Mouse (Mus musculus) embryo, embryonic 10.5 days (tissue): ENCODE measurements around the gene Fgfr2.

Experiments used
- DNase-seq: peaks from one replicate; pipeline ENCODE4 v3.0.0-alpha.2; 2015; ENCODE audit warnings: low spot score

Fgfr2 gene

DNA sequence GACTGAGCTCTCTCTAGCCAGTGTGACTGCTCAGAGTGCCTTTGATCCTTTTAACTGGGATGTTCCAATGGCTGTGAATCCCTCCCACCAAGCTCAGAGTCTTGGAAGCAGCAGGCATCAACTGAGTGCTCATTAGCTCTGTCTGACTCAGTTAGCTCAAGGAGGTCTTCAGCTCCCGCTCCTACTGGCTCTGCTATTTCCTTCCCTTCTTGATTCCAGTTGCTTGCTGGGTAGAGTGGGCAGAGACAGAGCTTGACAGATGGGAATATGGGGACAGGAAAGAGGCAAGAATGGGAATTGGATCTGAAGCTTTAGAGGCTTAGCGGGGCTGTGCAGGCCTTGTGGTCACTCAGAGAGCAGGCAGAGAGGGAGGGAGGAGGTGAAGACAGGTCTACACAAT, 948.9 kb downstream of the Fgfr2 start:
- no peak for DNase-seq

DNA sequence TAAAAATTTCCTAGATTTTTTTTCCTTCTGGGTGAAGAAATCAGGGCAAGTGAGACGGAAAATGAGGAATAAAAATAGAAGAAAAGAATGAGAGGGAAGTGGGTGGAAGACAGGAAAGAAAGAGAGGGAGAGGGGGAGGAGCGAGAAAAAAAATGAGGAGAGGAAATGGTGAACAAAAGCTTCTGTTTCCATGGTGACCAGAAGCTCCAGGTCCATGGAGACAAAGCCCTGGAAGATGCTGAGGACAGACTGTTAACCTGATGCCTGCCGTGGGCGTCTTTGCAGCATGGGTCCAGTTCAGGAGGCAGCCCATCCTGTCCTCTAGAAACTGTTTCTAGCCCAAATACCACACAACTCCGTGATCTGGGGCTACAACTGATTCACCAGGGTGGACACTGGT, 950.9 kb downstream of the Fgfr2 start:
- no peak for DNase-seq

DNA sequence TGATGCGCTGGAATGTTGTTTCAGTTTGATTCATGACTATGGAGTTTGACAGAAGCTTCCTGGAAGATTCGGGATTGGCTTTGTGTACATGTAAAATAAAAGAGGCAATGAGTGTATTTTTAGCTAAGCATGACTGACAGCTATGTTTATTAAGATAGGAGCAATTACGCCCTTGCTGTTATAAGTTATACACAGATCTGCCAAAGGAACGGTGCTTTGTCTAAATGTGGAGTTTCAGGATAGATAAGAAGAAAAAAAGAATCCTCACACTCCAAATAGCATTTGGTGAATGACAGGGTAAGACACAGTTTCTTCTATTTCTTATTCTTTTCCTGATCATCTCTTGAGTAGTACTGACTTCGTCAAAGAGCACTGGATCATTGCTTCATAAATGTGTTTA, 951.4 kb downstream of the Fgfr2 start:
- no peak for DNase-seq

DNA sequence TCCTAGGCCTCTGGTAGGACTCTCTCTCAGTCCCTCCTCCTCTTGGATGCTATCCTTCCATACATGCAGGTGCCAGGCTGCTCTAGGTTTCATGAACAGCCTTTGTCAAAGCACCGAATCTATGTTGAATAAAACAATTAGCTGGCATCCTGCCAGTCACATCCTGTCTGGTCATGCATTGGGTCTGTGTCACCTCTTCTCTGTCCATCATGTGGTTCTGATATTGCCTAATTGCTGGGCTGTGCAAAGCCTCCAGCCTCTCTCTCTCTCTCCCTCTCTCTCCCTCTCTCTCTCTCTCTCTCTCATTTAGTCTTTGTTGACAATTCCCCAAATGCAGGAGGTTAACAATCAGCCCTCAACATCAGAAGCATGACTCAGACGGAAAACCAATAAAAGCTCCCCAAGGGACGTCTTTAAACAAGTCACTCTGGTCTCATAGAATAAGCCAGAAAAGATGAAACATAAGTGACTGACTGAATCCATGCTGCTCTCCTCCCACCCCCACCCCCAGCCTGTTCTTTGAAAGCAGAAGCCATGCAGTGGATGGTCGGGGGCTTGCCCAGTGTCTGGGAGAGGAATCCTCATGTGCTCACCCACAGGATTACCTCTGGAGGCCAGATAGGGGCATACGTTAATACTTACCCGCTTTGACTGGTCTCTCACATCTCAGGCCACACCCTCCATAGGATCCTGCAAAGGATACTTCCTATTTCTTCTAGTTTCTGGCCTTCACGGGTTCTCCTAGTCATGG, 953.6 kb downstream of the Fgfr2 start:
- DNase-seq: no peak

DNA sequence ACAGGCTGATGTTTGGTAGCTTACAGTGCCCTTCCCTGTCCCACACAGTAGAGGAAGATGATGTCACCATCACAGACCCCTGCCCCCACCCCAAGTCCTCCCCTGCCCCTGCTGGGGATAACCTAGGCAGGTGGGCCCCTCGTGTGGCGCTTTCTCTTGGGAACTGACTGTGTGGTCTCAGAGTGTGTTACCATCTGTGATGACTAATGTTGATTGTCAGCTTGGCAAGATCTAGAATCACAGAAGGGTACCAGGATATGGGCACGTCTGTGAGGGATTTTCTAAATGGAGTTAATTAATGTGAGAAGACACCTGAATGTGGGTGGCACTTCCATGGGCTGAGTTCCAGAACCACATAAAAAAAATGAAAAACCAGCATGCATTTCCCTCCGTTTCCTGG, 955.9 kb downstream of the Fgfr2 start:
- no peak for DNase-seq

DNA sequence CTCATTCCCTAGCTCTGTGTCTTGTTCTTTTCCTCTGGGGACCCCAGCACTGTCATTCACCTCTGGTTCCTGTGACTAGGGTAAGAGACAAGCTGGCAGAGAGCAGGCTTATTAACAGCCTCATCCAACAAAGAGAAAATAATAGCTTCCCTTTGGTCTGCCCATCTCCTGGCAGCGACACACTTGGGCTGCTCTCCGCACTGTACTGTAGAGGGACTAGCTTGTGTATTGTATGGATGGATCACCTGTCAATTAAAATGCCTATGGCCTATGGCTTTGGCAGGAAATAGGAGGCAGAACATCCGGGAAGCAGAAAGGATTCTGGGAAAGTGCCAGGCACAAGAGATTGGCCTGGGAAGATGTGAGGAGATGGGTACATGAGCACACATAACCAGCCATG, 960.9 kb downstream of the Fgfr2 start:
- no peak for DNase-seq

DNA sequence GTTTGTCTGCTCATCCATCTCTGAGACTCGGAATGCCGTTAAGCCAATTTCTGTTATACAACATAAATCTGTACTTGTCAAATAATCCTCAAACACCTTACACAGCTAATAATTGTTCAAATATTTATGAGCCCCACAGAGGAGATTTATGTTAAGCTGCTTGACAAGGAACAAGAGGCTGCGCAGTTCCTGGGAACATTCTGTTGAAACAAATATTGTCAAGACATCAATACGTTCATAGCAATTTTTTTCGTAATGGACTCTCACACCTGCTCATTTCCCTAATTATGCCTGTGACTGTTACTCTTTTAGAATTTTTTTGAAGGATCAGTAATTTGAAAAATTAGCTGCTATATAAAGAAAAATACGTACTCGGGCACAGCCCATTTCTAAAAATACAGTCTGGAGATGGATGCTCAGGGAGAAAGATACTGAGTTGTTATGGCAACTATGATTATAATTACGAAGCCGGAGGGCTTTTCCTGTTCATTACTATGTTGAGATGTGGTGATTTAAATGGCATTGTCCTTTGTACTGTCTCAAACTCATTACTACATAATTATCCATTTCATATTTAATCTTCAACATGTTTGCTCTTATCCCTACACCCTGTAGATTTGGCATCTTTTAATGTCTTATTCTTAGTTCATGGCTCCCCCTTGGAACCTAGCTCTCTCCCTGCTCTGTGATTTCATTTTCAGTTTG, 964.7 kb downstream of the Fgfr2 start:
- no peak for DNase-seq

DNA sequence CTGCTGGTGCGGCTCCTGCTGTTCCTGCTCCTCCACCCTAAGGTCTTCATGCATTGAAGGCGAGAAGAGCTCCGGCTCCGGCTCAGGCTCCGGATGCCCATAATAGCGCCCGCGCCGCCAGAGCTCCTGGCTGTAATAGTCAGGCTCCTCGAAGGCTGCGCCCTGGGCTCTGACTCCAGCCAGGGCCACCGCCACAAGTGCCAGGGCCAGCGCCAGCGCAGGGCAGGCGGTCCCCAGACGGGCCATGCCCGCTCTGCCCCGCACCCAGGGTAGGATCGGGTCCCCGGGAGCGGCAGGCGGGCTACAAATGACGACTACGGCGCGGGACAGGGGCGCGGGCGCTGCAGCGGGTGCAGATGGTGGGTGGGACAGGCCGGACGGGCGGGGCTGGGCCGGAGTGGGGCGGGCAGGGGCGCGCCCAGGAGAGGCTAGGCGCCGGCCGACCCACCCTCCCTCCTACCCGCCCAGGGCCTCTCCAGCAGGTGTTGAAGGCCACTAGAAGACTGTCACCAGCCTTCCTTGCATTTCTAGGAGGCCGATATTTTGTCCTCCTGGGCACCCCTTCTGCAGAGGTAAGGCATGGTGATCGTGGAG, 968.7 kb downstream of the Fgfr2 start, which contains the start of gene Cpxm2:
Gene Cpxm2 (minus strand): TSS at position 372 of the 594 bp plus-strand sequence.
- peak; percentile 29 for DNase-seq

DNA sequence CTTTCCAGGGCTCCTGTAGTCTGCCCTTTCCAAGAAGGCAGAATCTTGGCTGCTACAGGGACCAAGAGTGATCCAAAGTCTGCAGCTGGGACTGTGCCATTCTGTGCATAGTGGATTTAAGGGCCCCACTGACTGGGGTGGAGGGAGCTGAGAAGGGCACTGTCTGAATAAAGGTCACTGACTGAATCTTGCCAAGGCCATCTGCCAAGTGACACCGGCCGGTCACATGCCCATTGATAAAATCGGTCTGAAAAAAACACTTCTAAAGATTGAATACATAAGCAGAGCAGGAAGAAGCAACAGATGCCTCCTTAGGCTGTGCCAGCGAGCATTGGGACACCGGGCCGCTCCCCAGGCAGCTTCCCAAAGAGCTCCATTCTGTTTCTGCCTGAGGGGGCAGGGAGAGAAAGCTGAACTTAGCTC, 969.4 kb downstream of the Fgfr2 start:
- DNase-seq: no peak

DNA sequence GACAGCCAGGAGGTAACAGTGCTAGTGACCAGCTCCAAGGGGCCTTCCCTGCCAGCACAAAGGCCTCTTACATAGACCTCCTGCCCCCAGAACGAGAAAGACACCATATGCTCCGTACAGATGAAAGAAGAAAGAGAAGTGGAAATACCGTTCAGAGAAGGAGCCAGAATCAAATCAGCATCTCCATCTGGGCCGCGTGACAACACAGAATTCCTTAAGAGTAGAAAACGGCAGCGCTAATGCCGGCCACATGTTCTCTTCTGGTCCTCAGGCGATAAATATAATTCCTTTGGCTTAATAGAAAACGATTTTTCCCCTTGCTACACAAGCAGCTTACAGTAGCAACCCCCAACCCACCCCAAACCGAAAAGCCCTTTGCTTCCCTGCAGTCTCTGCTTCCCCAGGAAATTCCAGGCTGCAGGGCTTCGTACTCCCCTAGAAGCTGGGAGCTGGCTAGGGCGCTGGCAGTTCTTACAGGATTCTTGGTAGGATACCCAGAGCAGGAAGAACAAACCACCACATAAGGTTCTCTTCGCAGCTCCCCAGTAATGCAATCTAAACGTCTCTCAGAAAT, 977.8 kb downstream of the Fgfr2 start:
- DNase-seq: peak; percentile 7

DNA sequence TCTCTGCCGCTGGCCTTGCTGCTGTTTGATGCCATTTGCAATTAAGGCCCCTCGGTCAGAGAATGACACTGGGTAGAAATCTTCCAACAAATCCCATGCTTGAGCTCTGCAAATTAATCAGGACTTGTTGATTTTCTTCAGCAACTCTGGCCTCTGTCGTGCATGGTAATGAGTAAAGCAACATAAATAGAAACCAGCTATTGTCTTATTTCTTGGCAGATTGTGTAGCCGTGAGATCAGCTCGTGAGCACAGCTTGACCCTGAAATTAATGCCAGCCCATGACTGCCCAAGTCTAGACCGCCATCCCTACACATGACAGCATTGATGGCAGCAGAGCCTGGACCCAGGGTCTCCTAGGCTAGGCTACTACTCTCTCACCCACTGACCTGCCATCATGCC, 994.5 kb downstream of the Fgfr2 start:
- no peak for DNase-seq

DNA sequence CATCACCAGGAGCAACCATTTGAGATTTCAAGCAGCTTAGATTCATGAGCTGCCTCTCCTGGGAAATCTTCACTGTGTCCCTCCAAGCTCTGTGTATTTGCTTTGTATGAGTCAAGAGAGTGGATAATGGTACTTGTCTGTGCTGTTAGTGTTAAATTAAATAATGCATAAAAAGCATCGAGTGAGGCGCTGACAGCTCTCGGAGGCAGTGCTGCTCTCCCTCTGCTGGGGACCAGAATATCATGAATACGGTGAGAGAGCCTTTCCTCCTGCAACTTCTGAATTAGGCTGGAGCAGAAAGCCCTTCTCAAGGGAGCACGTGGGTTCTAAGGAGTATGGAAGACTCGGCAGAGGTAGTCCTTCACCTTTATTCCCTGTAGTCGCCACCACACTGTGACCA, 998.2 kb downstream of the Fgfr2 start:
- DNase-seq: no peak

DNA sequence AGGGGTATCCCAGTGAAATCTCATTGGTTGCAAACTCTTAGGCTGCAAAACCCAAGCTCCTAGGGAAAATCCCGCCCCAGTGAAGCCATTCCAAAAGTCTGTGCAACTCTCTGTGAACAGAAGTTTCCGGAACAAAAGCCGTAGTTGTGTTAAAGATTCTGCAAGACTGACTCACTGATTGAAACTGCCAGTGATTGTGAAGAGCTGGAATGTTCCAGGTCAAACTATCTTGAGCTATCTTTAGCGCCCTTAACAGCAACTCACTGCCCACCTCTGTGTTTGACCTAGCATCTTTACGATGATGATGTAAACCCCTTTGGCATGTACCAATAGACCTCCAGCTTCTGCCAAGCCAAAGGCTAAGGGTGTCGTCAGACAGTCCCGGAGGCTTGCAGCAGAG, 999.9 kb downstream of the Fgfr2 start:
- DNase-seq: no peak

DNA sequence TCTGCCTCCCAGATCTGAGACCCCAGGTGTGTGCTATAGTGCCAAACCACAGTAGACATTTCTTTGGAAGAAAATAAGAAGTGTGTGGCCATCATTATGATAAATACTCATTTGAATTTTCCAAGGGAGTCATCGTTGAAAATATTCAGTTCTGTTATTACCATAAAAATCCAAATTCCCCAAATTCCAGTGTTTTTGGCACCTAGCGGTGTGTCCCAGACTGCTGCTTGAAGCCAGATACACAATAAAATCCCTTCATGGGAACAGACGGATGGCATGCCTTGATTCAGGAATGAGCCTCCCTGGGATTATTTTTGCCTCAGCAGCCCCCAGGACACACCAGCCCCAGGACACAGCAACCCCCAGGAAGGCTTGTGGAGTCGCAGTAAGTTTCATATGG, 1003.3 kb downstream of the Fgfr2 start:
- DNase-seq: no peak

DNA sequence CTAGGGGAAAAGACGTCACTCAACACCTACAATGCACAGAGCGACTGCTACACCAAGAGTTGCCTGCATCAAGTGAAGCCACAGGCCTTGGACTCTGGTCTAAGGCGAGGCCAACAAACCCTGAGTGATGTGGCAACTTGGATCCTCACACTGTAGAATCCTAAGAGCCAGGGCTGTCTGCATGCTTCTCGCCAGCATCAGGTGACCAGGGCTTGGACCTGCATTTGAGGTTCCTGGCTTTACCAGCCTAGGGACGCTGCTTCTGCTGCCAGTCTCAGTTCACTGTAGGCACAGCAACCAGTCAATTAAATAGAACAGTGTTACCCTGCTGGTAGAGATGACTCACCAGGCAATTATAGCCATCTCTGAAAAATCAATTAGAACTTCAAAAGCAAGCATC, 1011.4 kb downstream of the Fgfr2 start:
- no peak for DNase-seq

DNA sequence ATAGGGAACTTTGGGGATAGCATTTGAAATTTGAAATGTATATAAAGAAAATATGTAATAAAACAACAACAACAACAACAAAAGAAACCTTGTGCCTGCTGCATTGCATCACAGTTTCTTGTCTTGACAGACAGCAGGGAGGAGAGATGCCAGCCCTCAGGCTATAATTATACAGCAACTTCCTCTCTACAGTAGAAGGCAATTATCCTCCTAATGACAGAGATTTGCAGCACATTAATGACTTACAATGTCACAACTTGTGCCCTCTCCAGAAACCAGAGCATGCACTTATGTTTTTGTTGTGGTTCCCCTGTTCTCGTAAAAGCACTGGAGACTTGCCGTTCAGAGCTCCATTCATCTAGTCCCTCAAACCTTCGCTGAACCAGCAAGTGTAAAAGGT, 1012.8 kb downstream of the Fgfr2 start:
- no peak for DNase-seq

DNA sequence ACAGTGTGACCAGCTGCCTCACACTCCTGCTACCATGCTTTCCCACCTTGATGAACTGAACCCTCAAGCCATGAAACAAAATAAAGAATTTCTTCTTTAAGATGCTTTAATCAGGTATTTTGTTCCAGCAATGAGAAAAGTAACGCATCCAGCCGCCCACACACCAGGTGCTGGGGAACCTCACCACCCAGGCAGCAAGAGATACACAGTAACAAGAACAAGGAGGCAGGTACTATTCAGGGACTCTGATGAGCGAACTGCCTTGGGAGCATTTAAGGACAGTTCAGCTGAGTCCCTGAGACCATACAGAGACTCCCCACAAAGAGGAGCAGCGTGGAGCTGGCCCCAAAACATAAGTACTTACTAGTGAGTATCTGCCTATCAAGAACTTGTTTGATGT, 1016.3 kb downstream of the Fgfr2 start:
- no peak for DNase-seq

DNA sequence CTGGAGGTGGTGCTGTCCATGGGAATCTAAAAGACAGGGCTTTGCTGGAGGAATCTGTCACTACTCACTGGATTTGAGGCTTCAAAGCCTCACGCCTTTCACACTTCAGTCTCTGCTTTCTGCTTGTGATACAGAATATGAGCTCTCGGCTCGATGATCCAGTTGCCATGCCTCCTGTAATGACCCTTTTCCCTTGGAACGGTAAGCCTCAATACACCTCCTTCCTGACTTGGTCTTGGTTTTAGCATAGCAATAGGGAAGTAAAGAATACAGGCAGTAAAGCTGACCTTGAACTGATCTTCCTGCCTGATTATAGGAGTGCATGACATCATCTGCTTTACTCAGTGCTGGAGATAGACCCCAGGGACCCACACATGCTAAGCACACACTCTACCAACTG, 1017.8 kb downstream of the Fgfr2 start:
- DNase-seq: no peak

DNA sequence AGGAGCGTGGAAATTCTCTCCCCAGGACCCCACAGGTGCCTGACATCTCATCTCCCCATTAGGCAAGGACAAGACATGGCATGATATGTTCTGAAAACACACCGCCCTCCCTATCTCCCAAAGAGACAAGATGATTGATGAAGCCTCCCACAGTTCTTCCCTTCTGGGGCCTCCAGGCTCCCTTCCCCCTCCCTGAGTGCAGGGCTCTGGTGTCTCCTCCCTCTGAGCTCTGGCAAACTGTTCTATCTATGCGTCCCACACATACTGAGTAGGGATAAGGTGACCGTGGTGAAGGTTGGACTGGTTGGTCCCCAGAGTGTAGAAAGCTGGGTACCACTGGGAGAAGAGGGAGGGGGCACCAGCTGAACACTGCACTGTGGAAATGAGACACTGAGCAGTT, 1024.7 kb downstream of the Fgfr2 start:
- peak; percentile 12 for DNase-seq

DNA sequence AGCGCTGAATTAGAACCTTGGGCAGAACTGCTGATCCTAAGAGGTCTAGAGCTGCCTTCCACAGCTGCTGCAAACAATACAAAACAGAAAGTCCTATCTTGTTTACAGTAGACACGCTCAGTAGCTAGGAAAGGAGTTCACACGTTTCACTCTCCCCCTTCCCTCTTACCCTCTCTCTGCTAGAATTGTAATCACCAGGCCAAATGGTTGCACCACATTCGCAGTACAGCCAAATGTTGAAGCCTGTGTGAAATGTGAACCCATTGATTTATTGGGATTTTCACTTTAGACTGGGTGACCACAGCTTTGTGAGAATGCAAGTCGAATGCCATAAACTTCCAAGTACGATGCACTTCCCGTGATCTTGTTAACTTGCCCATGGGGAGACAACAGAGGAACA, 1028.5 kb downstream of the Fgfr2 start:
- no peak for DNase-seq

DNA sequence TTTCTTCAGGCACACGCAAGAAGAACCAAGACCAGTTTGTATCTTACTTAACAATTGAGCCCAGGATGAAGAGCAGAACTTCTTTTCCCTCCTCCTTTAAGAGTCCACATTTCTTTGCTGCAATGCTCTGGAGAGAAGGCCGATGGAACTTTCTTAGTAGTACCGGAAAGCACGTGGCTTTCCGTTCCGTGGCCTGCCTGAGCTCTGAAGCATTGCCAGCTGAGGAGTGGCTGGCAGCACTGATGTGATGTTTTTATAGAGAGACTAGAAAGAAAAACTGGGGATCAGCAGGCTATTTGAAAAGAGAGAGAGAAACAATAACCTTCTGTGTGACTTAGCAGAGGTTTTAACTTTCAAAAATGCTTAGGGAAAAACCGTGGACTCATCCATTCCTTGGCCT, 1031.6 kb downstream of the Fgfr2 start:
- no peak for DNase-seq

DNA sequence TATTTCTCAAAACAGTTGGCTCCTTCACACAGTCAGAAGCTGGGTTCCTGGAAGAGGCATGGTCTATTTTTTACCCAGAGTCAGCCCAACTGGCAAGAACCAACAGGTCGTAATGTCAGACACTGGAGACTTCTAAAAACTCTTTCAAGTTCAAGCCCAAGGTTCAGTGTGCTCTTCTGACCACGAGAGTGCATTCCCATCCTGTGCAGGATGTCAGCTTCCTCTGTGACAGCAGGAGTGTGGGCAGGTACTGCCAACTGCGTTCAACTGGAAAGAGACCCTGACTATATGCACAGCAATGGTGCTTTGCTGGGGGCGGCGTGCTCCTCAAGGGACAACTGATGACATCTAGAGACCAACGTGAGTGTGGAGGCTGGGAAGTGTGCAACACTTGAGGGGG, 1034.5 kb downstream of the Fgfr2 start:
- no peak for DNase-seq

DNA sequence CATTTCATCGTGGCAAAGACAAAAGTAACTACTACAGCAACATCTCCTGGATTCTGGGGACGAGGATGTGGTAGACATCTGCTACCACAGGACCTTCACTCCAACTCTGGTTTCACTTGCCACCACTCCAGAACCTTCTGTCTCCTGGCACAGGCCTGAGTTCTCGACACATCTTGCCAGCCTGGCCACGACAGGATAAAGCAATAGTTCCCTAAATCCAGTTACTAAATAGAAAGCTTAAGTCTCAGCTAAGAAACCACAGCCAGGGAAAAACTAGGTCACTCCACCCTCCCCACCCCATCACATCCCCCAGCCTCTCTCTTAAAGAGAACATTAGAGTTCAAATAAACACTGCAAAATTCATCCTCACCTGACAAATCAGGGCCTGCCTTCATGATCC, 1035.0 kb downstream of the Fgfr2 start:
- no peak for DNase-seq
